Mouse (Mus musculus): ENCODE measurements at regions not wholly inside any gene's neighbourhood (a gene's known extent, or its start where the extent isn't known, plus 50 kb on each side); places are given as distances from the start of the nearest gene placed in this dataset.
A peak's percentile ranks its signal among the peaks of the same experiment; 100 is the strongest.
"Not testable (repeated sequence)": the region's sequence is repeated elsewhere in the genome, so short reads cannot be mapped to it uniquely, and the experiment has no call there.

DNA sequence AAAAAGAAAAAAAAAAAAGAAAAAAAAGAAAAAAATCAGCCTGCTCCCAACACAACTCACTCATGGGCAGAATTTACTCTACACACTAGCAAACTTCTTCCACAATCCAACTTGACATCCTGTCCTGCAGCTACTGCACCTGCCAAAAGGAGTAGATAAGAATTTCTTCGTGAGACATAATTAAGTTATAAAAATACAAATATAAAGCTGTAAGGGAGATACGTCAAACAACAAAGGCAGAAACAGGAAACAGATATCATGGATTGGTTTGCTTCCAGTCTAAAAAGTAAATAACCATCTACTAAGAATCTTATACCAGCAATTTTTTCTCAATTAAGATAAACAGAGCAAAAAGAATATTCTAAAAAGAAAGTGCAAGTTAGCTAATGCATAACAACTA, 390.3 kb downstream of the Pih1d3 start:
- no peak for DNase-seq (ENCODE audit: low read depth, low spot score)

DNA sequence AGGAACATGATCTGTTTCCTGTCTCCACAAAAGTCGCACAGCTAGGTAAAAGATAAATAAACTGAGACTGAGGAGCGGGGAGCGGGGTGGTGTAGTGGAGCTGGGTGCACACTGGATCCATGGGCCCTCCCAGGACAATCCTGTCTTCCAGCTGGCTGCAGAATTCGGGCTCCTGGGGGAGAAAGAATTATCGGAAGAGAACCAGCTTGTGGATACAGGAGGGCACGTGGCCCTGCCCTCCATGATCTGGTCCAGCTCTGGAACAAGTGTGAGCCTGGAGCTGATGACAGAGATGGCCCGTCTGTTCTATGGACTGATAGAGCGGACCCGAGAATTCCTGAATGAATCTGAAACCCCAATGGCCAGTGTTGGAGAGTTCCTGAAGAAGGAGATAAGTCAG, 392.6 kb downstream of the Pih1d3 start:
- DNase-seq (ENCODE audit: low read depth, low spot score) = not testable (repeated sequence)

DNA sequence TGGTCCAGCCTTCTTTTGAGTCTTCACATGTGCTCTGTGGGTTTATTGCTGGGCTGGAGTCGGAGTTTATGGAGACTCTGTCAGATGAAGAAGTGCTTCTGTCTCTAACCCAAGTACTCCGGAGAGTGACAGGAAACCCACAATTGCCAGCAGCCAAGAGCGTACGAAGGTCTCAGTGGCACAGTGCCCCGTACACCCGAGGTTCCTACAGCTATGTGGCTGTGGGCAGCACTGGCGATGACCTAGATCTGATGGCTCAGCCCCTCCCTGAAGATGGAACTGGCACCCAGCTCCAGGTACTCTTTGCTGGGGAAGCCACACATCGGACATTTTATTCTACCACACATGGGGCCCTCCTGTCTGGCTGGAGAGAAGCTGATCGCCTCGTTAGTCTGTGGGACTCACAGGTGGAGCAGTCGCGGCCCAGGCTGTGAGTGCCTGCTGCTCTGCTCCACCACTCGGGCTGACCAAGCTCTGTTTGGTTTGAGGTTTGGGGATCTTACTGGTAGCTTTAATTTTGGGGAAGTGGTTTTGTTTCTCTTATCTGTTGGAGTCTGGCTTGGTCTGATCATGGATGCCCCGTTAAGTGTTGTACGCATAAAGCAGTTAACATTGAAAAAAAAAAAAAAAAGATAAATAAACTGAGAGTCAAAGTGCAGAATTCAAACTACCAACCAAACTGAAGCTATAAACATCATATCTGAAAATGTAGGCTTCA, 393.8 kb downstream of the Pih1d3 start:
- DNase-seq (ENCODE audit: low read depth, low spot score) = not testable (repeated sequence)

- DNase-seq (ENCODE audit: low read depth, low spot score) = no peak
Observed at GRCm38 (mm10) chr1:31634353-31634752, 411.7 kb downstream of the Pih1d3 start.

DNA sequence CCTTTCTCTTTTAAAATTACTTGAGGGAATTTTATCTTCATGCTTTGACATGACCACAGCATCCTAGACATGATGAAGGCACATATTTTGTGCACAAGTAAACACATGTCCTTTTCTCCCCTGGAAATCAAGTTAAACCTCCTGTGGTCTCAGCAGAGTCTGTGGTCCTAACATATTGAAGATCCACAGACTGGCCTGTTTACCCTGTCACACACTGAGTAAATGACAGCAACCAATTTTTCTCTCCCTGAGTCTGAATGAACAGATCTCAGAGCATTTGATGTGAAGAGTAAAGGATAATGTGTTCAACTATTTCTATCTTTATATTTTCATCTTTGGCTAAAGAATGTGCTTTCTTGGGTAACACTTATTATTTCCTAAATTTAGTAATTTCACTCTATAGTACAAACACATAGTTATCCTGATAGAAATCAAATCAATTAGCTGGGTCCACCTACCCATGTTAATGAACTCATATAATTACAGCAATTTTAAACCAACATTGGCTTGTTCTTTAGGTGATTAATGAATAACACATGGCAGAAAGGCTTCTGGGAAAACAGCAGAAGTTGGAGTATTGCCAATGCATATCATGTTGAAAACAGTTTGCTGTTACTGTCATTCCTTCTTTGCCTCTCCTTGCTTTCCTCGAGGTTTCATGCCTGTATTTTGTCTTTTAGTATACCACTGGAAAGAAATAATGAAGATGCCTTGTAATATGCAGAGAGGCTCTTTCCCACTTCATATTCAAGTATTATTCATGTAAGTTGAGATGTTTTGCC, 414.1 kb downstream of the Pih1d3 start:
- no peak for DNase-seq (ENCODE audit: low read depth, low spot score)

GRCm38 (mm10) chr1:31645116-31645515, 422.5 kb downstream of the Pih1d3 start:
- DNase-seq (ENCODE audit: low read depth, low spot score) = no peak

GRCm38 (mm10) chr1:31678586-31678985, 455.9 kb downstream of the Pih1d3 start:
- DNase-seq (ENCODE audit: low read depth, low spot score) = peak; percentile 96
